Mouse (Mus musculus) stomach, postnatal 0 days (tissue): ENCODE data around the gene Cul9.

Experiments
- CTCF ChIP-seq: IDR thresholded peaks from 2 replicates; pipeline ENCODE4 v1.5.1; 2016; ENCODE audit warnings: antibody characterized with exemption, low read depth, mild to moderate bottlenecking, moderate library complexity
- EP300 ChIP-seq: optimal IDR thresholded peaks from 2 replicates; pipeline ENCODE3; 2016; ENCODE audit warnings: antibody characterized with exemption

DNA sequence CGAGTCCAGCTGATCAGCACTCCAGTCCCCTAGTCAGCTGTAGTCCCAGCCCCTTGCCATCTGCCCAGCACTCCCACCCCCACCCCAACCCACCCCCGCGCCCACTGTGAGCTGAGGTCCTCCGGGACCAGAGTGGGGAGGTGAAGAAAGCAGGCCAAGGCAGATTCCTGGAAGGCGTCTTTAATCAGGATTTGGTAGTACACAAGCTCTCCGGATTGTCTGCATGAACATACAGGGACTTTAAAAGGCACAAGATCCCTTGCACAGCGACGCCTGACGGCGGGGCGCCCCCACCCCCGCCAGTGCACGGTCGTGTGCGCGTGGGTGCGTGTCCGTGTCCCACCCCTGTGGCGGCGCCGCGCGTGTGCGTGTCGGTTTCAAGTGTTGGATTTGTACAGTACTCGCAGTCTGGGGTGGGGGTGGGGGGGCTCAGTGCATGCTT lies 92.2 kb downstream of the Cul9 start:
- peak; percentile 44 for TF ChIP-seq CTCF
- no peak for TF ChIP-seq EP300
